11 mouse cellular contexts compared by ENCODE assay signal in the genomic region with DNA sequence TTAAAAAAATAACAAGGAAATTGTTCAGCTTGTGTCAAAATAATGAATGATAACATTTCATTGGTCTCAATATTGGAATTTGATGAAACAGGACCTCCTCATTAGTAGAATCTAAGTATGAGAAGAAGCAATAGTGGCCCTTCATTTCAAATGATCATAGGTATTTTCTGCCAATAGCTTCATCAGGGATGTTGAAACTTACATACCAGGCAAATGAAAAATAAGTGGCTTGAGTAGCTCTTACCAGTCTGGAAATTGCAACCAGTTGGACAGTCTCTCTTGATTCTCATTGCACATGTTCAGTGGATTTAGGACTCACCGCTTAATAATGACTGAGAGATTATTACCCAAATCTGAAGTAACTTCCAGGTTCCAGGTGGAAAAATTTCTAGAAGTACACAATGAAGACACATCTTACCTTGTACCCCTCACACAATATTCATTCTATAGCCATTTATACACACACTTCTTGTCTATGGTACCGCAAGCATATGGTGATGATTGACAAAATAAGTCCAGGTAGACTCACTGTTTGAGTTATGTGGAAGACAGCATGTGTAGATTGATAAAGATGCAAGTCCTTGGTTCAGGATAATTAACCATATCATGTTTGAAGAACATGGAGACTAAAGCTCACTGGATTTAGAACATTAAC. TPM values are rescaled to one million over a fixed set of nuclear protein-coding genes. Genes with fewer than 3 reads are reported as not detected.
DNase-seq lines count a peak whose midpoint lies in the region; ATAC-seq and TF ChIP-seq lines count a peak whose summit lies in the region.
"Not testable (repeated sequence)": the region's sequence is repeated elsewhere in the genome, so short reads cannot be mapped to it uniquely, and the experiment has no call there.
"Had no signal": no experiment of that assay in that cellular context is flagged by ENCODE, and none has a peak within 500 bp of the region (broad histone marks: within the 10 kb centered on the region; RNA-seq: fewer than 3 reads in every experiment).

No protein-coding gene starts in this region.

- not testable (repeated sequence) for TF ChIP-seq CTCF in heart, postnatal 0 days (IDR thresholded peaks at IDR 0.05; ENCODE audit: low read depth); lung, postnatal 0 days (IDR thresholded peaks at IDR 0.05)

- not testable (repeated sequence) for DNase-seq in forebrain, embryonic 11.5 days (ENCODE audit: low spot score); heart, postnatal 0 days (ENCODE audit: low spot score); limb, embryonic 14.5 days (ENCODE audit: low spot score); lung, postnatal 0 days (ENCODE audit: low spot score)
- peak; percentile 4 for DNase-seq in neural tube, embryonic 11.5 days (ENCODE audit: low spot score)

- H3K4me3 ChIP-seq in forebrain, embryonic 11.5 days (ENCODE audit: low read depth, low read length); heart, postnatal 0 days (ENCODE audit: low read depth, low read length); intestine, embryonic 15.5 days (replicated peaks); limb, embryonic 14.5 days (replicated peaks; ENCODE audit: low read length); lung, postnatal 0 days (ENCODE audit: low read depth, low read length); neural tube, embryonic 11.5 days (ENCODE audit: low read depth, low read length): not testable (repeated sequence)

- H3K4me1 ChIP-seq in forebrain, embryonic 11.5 days (replicated peaks; ENCODE audit: control insufficient read depth, insufficient read depth, low read length); heart, postnatal 0 days (ENCODE audit: control insufficient read depth, insufficient read depth); intestine, embryonic 15.5 days (replicated peaks); limb, embryonic 14.5 days (ENCODE audit: control insufficient read depth, insufficient read depth, low read length); lung, postnatal 0 days (ENCODE audit: insufficient read depth, low read depth, low read length); neural tube, embryonic 11.5 days (ENCODE audit: control insufficient read depth, insufficient read depth, low read length): not testable (repeated sequence)

- not testable (repeated sequence) for H3K27ac ChIP-seq in forebrain, embryonic 11.5 days (ENCODE audit: low read depth, low read length); heart, postnatal 0 days (ENCODE audit: low read depth); intestine, embryonic 15.5 days; limb, embryonic 14.5 days (replicated peaks; ENCODE audit: low read depth, low read length); lung, postnatal 0 days (ENCODE audit: low read length); neural tube, embryonic 11.5 days (ENCODE audit: low read depth, low read length)

- H3K9me3 ChIP-seq in forebrain, embryonic 11.5 days (ENCODE audit: control insufficient read depth, low read length), result peaks cover 42% of the 10 kb centered on the region
- peaks cover 59% of the 10 kb centered on the region for H3K9me3 ChIP-seq in heart, postnatal 0 days (replicated peaks; ENCODE audit: control insufficient read depth, low read length)
- H3K9me3 ChIP-seq in intestine, embryonic 15.5 days, result peaks cover 37% of the 10 kb centered on the region
- peaks cover 54% of the 10 kb centered on the region for H3K9me3 ChIP-seq in limb, embryonic 14.5 days (ENCODE audit: control insufficient read depth, low read length)
- peaks cover 38% of the 10 kb centered on the region for H3K9me3 ChIP-seq in lung, postnatal 0 days (ENCODE audit: low read length)
- H3K9me3 ChIP-seq in neural tube, embryonic 11.5 days (ENCODE audit: control insufficient read depth, low read length), result peaks cover 34% of the 10 kb centered on the region

- not testable (repeated sequence) for H3K4me2 ChIP-seq in forebrain, embryonic 11.5 days (ENCODE audit: low read depth, low read length, severe bottlenecking); heart, postnatal 0 days (ENCODE audit: low read depth, low read length); intestine, embryonic 15.5 days (replicated peaks); limb, embryonic 14.5 days (replicated peaks; ENCODE audit: low read depth, low read length, severe bottlenecking); lung, postnatal 0 days (replicated peaks; ENCODE audit: low read depth, low read length); neural tube, embryonic 11.5 days (ENCODE audit: low read depth)

- 90% methylated on average over 2 of the region's 2 CpGs for WGBS in forebrain, embryonic 11.5 days
- WGBS in heart, postnatal 0 days, result 75% methylated on average over 2 of the region's 2 CpGs
- WGBS in intestine, embryonic 15.5 days, result 89% methylated on average over 2 of the region's 2 CpGs
- WGBS in limb, embryonic 14.5 days, result 91% methylated on average over 2 of the region's 2 CpGs
- WGBS in lung, postnatal 0 days, result 82% methylated on average over 2 of the region's 2 CpGs
- WGBS in neural tube, embryonic 11.5 days, result 93% methylated on average over 2 of the region's 2 CpGs

- H3K36me3 ChIP-seq in forebrain, embryonic 11.5 days (ENCODE audit: control insufficient read depth, insufficient read depth, low read length); heart, postnatal 0 days (replicated peaks; ENCODE audit: control insufficient read depth, insufficient read depth, low read length); intestine, embryonic 15.5 days; limb, embryonic 14.5 days (ENCODE audit: control insufficient read depth, insufficient read depth, low read length); lung, postnatal 0 days (ENCODE audit: insufficient read depth, low read length); neural tube, embryonic 11.5 days (ENCODE audit: control insufficient read depth, insufficient read depth, low read length): not testable (repeated sequence)

- not testable (repeated sequence) for TF ChIP-seq POLR2A in limb, embryonic 14.5 days (IDR thresholded peaks at IDR 0.05; ENCODE audit: borderline replicate concordance, extremely low read depth, insufficient read depth, insufficient read length)

- 0 out of 2 replicates have a peak, but pooled peaks have one; percentile 32 for ATAC-seq in common myeloid progenitor, adult 5-6 weeks (replicated peaks; ENCODE audit: low read depth, poor library complexity, severe bottlenecking)
- ATAC-seq in forebrain, embryonic 11.5 days (replicated peaks; ENCODE audit: low FRiP score), result peak; percentile 65
- peak; percentile 17; the same call in 1 of the 2 replicates for ATAC-seq in heart, postnatal 0 days (ENCODE audit: insufficient read depth, low read depth)
- peak; percentile 45 for ATAC-seq in intestine, embryonic 15.5 days
- ATAC-seq in limb, embryonic 14.5 days (ENCODE audit: low FRiP score, low read depth), result peak; percentile 56
- ATAC-seq in lung, postnatal 0 days, result peak; percentile 26; the same call in 1 of the 2 replicates
- peak; percentile 45 for ATAC-seq in neural tube, embryonic 11.5 days (ENCODE audit: insufficient read depth, low FRiP score, low TSS enrichment)

- H3K27me3 ChIP-seq in forebrain, embryonic 11.5 days (ENCODE audit: control insufficient read depth, insufficient read depth, low read length); heart, postnatal 0 days (ENCODE audit: control insufficient read depth, insufficient read depth, low read length); intestine, embryonic 15.5 days (replicated peaks); limb, embryonic 14.5 days (ENCODE audit: control insufficient read depth, insufficient read depth, low read length); lung, postnatal 0 days (replicated peaks; ENCODE audit: insufficient read depth, low read length); neural tube, embryonic 11.5 days (ENCODE audit: control insufficient read depth, insufficient read depth, low read length): not testable (repeated sequence)

- not testable (repeated sequence) for TF ChIP-seq EP300 in heart, postnatal 0 days (IDR thresholded peaks at IDR 0.05; ENCODE audit: low read depth); lung, postnatal 0 days (IDR thresholded peaks at IDR 0.05)

- not testable (repeated sequence) for H3K9ac ChIP-seq in forebrain, embryonic 11.5 days (ENCODE audit: low read length); heart, postnatal 0 days (replicated peaks; ENCODE audit: low read depth, low read length); intestine, embryonic 15.5 days; limb, embryonic 14.5 days (ENCODE audit: low read depth, low read length, severe bottlenecking); lung, postnatal 0 days (replicated peaks; ENCODE audit: low read depth); neural tube, embryonic 11.5 days (ENCODE audit: low read length)

RNA-seq across cellular contexts. Expression of gene Zfp978, which starts 25.9 kb away (rescaled TPM):
- total RNA-seq in common myeloid progenitor, adult 5-6 weeks (2017), result 0.18 and 0.39 TPM in 2 replicates
- polyA plus RNA-seq in forebrain, embryonic 11.5 days (2014; fragmentation: Nextera tagmentation; extraction: Ambion mirVana), result 0.20 TPM in 1 of 2 replicates, not detected in the other
- total RNA-seq in heart, postnatal 0 days (2014; rRNA removed; ENCODE audit: low replicate concordance), result not detected in 2 replicates
- polyA plus RNA-seq in heart, postnatal 0 days (2015; fragmentation: Nextera tagmentation; extraction: Ambion mirVana), result 0.20 and 0.21 TPM in 2 replicates
- not detected in 2 replicates for polyA plus RNA-seq in intestine, embryonic 15.5 days (2015; fragmentation: Nextera tagmentation; extraction: Ambion mirVana)
- polyA plus RNA-seq in limb, embryonic 14.5 days (2012; rRNA removed), result not detected in 2 replicates
- polyA plus RNA-seq in limb, embryonic 14.5 days (2014; fragmentation: Nextera tagmentation; extraction: Ambion mirVana), result 0.23 TPM in 1 of 2 replicates, not detected in the other
- polyA plus RNA-seq in lung, postnatal 0 days (2015; fragmentation: Nextera tagmentation; extraction: Ambion mirVana), result 0.17 TPM in 1 of 2 replicates, not detected in the other
- polyA plus RNA-seq in neural tube, embryonic 11.5 days (2014; fragmentation: Nextera tagmentation; extraction: Ambion mirVana), result 0.28 TPM in 1 of 2 replicates, not detected in the other
- total RNA-seq: gastrocnemius, postnatal 14 days had no signal
- polyA plus RNA-seq: erythroblast, embryonic 14.5 days; limb, embryonic 10.5 days had no signal

RNA-seq across cellular contexts. Expression of gene Zfp988, which starts 29.7 kb away (rescaled TPM):
- not detected in 2 replicates for total RNA-seq in common myeloid progenitor, adult 5-6 weeks (2017)
- 0.31 TPM in 1 of 2 replicates, not detected in the other for polyA plus RNA-seq in forebrain, embryonic 11.5 days (2014; fragmentation: Nextera tagmentation; extraction: Ambion mirVana)
- total RNA-seq in heart, postnatal 0 days (2014; rRNA removed; ENCODE audit: low replicate concordance), result not detected in 2 replicates
- not detected in 2 replicates for polyA plus RNA-seq in heart, postnatal 0 days (2015; fragmentation: Nextera tagmentation; extraction: Ambion mirVana)
- 0.36 and 0.39 TPM in 2 replicates for polyA plus RNA-seq in intestine, embryonic 15.5 days (2015; fragmentation: Nextera tagmentation; extraction: Ambion mirVana)
- polyA plus RNA-seq in limb, embryonic 14.5 days (2012; rRNA removed), result 0.04 TPM in 1 of 2 replicates, not detected in the other
- polyA plus RNA-seq in limb, embryonic 14.5 days (2014; fragmentation: Nextera tagmentation; extraction: Ambion mirVana), result 0.14 TPM in 1 of 2 replicates, not detected in the other
- not detected in 2 replicates for polyA plus RNA-seq in lung, postnatal 0 days (2015; fragmentation: Nextera tagmentation; extraction: Ambion mirVana)
- 0.09 TPM in 1 of 2 replicates, not detected in the other for polyA plus RNA-seq in neural tube, embryonic 11.5 days (2014; fragmentation: Nextera tagmentation; extraction: Ambion mirVana)
- total RNA-seq: gastrocnemius, postnatal 14 days; heart, postnatal 10 days had no signal
- polyA plus RNA-seq: erythroblast, embryonic 14.5 days had no signal
